Mouse (Mus musculus) brain, embryonic 14.5 days (tissue): ENCODE data around the gene Prex1. TPM values are rescaled to one million over a fixed set of nuclear protein-coding genes. Genes with fewer than 3 reads are reported as not detected.

Experiments used
- DNase-seq: peaks from one replicate; pipeline ENCODE4 v3.0.0-alpha.2; 2011; ENCODE audit warnings: low read depth
- CTCF ChIP-seq: fragments of 200-500 bp; IDR thresholded peaks from 2 replicates; pipeline ENCODE4 v1.5.1; 2012; ENCODE audit warnings: inconsistent platforms, mild to moderate bottlenecking, moderate library complexity, borderline replicate concordance; ENCODE audit not compliant: insufficient read depth, insufficient read length; ENCODE audit errors: extremely low read depth
- POLR2A ChIP-seq: fragments of 200-500 bp; IDR thresholded peaks from 2 replicates; pipeline ENCODE4 v1.6.1; 2012; ENCODE audit warnings: mild to moderate bottlenecking, inconsistent platforms, borderline replicate concordance; ENCODE audit not compliant: poor library complexity, insufficient read depth, insufficient read length, severe bottlenecking; ENCODE audit errors: extremely low read depth
- polyA plus RNA-seq: library from polyadenylated mRNA; depleted of rRNA; stranded (reverse); fragments of >200 nt; gene quantifications from 2 replicates; pipeline ENCODE4 v1.2.3, GENCODE M21; 2012

The Prex1 gene
- polyA plus RNA-seq, 1 experiment = 49.4 TPM

GRCm38 (mm10) chr2:166701248-166702112 is 12.2 kb downstream of the Prex1 start:
- no peak for DNase-seq
- TF ChIP-seq POLR2A (no peak), CTCF (no peak)

GRCm38 (mm10) chr2:166700732-166701131 is 12.9 kb downstream of the Prex1 start:
- TF ChIP-seq CTCF (no peak), POLR2A (no peak)
- DNase-seq = no peak

GRCm38 (mm10) chr2:166700116-166700515 is 13.5 kb downstream of the Prex1 start:
- DNase-seq = no peak
- TF ChIP-seq POLR2A (no peak), CTCF (no peak)

- DNase-seq = no peak
- TF ChIP-seq POLR2A (no peak), CTCF (no peak)
Observed at GRCm38 (mm10) chr2:166699552-166699951, 14.1 kb downstream of the Prex1 start.

GRCm38 (mm10) chr2:166694616-166695015 is 19.0 kb downstream of the Prex1 start:
- no peak for TF ChIP-seq CTCF
- no peak for TF ChIP-seq POLR2A
- no peak for DNase-seq

- no peak for DNase-seq
- TF ChIP-seq CTCF (no peak), POLR2A (no peak)
Observed at GRCm38 (mm10) chr2:166693394-166693793, 20.2 kb downstream of the Prex1 start.

- DNase-seq = peak; percentile 88
Observed at GRCm38 (mm10) chr2:166691602-166692509, 21.8 kb downstream of the Prex1 start.

GRCm38 (mm10) chr2:166686917-166687316 is 26.7 kb downstream of the Prex1 start:
- TF ChIP-seq CTCF (no peak), POLR2A (no peak)
- no peak for DNase-seq

More at GRCm38 (mm10) chr2:166691602-166692509, 21.8 kb downstream of the Prex1 start:
- TF ChIP-seq CTCF (no peak), POLR2A (no peak)

GRCm38 (mm10) chr2:166685824-166686223 is 27.8 kb downstream of the Prex1 start:
- TF ChIP-seq POLR2A (no peak), CTCF (no peak)
- DNase-seq = peak; percentile 91

- TF ChIP-seq POLR2A = no peak
- TF ChIP-seq CTCF = no peak
- DNase-seq = peak; percentile 66
Observed at GRCm38 (mm10) chr2:166683885-166684544, 29.6 kb downstream of the Prex1 start.

GRCm38 (mm10) chr2:166682866-166683265 is 30.8 kb downstream of the Prex1 start:
- TF ChIP-seq CTCF (no peak), POLR2A (no peak)
- DNase-seq = peak; percentile 84

GRCm38 (mm10) chr2:166678959-166679759 is 34.5 kb downstream of the Prex1 start:
- TF ChIP-seq POLR2A (no peak), CTCF (no peak)
- peak; percentile 92 for DNase-seq
